Mouse (Mus musculus) retina, adult 2 months (tissue): ENCODE data around the gene Rpl13.
A peak's percentile ranks its signal among the peaks of the same experiment; 100 is the strongest.

ENCODE experiments used
- DNase-seq: peaks from one replicate; pipeline ENCODE4 v3.0.0-alpha.2; 2012; ENCODE audit warnings: low read depth, low spot score

Gene Rpl13

GRCm38 (mm10) chr8:123106531-123106930, 4.4 kb downstream of the Rpl13 start:
- no peak for DNase-seq

- no peak for DNase-seq
Measured at GRCm38 (mm10) chr8:123108010-123108409, 5.9 kb downstream of the Rpl13 start.

DNA sequence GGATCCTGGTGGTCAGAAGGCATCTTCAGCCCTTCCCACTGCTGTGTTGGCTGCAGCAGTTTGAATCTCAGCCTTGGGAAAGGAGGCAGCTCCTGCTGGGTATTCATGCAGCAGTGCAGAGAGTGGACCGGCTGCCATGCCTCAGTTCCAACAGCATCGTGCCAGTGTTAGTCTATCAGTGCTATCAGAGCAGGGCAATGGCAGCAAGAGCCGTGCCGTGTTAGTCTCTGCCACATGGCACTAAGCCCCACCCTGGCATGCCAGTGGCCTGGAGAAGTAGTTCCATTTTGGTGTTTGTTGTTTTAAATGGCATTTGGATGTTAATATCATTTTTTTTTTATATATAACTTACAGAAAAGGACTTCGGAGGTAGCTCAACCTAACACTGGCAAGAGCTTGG, 6.8 kb downstream of the Rpl13 start:
- DNase-seq: no peak

DNA sequence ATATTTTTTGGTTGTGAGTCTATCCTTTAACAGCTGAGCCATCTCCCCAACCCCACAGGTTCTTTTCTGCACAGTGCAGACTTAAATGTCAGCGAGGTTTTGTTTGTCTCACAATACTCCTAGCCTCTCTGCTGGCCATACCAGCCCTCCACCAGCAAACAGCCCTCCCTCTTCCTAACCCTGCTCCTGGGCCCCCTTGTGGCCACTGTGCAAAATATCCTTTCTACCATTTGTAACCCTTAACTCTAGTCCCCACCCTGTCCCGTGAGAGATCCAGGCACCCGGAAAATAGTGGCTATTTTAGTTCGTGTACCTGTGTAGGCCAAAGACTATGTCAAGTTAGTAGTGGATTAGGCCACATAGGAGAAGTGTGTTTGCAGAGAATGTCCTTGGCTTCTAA, 8.5 kb downstream of the Rpl13 start:
- DNase-seq: no peak

DNA sequence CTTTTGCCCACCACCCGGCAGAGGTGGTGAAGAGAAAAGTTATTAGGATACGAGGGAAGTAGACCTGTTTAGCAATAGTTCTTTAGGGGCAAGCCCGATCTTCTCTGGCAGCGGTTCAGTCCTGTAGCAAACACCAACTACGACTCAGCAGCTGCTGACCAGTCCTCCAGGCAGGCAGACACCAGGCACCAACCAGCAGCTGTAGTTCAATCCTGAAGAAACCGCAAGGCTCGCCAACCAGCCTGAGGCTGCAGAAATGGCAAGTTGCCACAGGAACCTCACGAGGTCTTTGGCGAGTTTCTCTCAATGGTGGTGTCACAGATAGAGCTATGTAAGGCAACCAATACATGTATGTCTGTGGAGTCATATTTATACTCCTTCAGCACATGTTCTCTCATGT, 10.7 kb downstream of the Rpl13 start:
- DNase-seq: no peak

DNA sequence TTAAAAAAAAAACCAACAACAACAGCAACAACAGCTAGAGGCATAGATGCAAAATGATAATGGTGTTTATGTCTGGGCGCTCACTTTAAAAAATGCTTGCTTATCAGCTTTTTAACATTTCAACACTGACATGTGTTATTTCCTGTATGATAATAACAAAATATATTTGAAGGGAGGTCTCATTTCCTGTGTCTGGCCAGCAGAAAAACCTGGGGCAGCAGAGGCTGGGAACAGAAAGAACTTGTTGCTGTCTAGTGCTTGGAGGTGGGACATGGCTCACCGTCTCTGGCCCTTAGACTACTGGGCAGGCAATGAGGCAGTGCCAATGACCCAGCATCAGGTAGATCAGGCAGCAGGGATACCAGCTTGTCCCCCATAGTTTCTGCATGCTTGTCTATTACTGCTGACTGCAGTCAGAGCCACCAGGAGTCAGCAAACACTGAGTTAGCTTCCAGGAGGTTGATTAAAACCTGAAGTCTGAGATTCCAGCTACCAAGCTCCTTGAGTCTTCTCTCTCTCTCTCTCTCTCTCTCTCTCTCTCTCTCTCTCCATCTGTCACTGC, 11.8 kb downstream of the Rpl13 start:
- DNase-seq: no peak

- DNase-seq: no peak
Measured at GRCm38 (mm10) chr8:123114644-123115043, 12.5 kb downstream of the Rpl13 start.

DNA sequence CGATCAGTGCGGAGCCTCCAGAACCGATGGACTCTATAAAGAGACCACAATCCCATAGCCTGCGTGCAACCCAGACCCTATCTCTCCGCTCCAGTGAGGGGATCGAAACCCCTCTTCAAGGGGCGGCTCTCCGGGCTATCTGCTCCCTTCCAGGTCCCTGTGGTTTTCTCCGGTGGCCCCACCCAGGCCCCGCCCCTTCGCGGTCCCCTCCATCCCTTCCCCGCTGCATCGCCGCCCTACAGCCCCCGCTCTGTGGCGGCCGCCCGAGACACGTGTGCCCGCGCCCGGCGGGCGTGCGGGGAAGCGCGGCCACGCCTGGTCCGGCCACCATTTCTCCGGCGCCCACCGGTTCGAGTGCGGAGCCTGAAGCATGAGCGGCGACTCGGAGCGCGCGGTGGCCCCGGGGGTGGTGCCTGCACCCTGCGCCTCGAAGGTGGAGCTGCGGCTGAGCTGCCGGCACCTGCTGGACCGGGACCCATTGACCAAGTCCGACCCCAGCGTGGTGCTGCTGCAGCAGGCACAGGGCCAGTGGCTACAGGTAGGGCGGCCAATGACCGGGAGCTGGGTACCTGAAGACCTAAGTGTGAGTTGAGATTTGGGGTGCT, 15.1 kb downstream of the Rpl13 start, which contains the start of gene Cpne7:
Cpne7 (plus strand) TSS at position 248 of the 605 bp plus-strand sequence.
- no peak for DNase-seq

GRCm38 (mm10) chr8:123117744-123118143, 15.6 kb downstream of the Rpl13 start:
- no peak for DNase-seq

DNA sequence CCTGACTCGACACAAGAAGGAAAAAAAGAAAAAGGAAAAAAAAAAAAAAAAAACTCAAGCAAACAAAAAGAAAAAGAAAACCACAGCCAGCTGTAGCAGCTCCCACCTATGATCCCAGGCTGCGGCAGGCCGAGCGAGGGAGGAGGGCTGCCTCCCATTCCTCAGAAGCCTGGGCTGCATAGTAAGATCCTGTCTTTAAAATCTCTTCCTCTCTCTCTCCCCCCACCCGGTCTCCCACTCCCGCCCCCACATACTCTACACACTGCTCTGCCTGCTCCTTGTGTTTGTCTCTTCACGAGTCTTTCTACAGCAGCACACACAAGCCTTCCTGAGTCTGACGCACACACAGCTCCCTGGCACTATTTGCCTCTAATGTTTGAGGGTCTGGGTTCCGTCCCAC, 19.9 kb downstream of the Rpl13 start:
- no peak for DNase-seq

- no peak for DNase-seq
Measured at GRCm38 (mm10) chr8:123122670-123123069, 20.5 kb downstream of the Rpl13 start.

- no peak for DNase-seq
Measured at GRCm38 (mm10) chr8:123126193-123126816, 24.2 kb downstream of the Rpl13 start.

DNA sequence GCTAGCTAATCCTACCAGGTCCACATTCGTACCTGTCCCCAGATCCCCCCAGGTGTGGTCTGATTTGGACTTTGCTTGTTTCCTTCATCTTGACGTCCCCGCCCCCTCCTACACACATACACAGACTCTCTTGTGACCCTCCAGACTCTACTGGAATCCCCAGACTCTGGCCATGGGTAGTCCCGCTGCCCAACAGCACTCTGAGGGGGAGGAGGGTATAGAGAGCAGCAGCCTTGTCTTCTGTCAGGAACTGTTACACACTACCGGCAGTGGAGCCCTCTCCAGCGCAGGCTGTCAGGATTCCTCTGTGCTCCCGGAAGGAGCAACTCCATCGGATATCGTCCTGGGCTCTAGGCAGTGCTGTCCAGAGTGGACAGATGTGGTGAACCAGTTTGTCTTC, 28.9 kb downstream of the Rpl13 start:
- DNase-seq: no peak

- no peak for DNase-seq
Measured at GRCm38 (mm10) chr8:123132953-123133352, 30.8 kb downstream of the Rpl13 start.

DNA sequence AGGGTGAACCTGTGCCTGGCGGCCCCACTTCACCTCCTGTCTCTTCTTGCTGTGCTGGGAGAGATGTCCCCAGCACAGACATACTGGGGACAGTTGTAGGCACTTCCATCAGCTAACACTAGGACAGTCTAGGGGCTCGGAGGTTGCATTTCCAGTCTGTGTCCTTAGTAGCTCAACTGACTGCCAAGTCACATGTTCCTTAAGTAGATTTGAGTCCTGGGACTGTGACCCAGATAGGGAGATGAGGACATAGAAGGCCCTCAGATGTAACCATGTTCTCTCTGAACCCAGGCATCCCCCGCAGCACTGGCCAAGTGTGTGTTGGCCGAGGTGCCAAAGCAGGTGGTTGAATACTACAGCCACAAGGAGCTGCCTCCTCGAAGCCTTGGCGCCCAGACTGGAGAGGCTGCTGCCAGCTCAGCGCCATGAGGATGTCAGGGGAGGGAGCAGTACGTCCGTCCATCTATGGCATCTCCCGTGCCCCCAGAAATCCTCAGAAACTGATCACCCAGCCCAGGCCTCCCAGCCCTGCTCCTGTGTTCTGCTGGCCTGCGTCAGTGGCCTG, 32.1 kb downstream of the Rpl13 start:
- DNase-seq: peak; percentile 66

DNA sequence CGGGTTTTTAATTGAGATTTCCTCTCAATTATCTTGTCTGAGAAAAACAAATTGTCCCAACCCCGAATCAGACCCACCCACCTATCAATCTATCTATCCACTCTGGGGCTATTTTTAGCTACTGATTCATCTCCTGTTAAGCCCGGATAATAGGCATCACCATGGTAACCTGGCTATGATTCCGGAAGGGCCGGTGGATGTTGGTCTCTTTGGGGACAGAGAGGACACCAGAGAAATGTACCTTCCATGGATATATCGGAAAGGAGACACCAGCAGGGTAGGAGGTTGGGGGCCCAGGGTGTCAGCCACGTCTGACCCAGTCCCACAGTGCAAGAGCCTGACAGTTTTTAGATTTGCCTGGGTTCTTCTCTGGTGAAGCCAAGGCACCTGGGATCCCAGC, 33.3 kb downstream of the Rpl13 start:
- DNase-seq: peak; percentile 55

GRCm38 (mm10) chr8:123135806-123136205, 33.7 kb downstream of the Rpl13 start:
- no peak for DNase-seq

GRCm38 (mm10) chr8:123136287-123136686, 34.1 kb downstream of the Rpl13 start:
- no peak for DNase-seq

GRCm38 (mm10) chr8:123137645-123138077, 35.5 kb downstream of the Rpl13 start:
- DNase-seq: no peak

DNA sequence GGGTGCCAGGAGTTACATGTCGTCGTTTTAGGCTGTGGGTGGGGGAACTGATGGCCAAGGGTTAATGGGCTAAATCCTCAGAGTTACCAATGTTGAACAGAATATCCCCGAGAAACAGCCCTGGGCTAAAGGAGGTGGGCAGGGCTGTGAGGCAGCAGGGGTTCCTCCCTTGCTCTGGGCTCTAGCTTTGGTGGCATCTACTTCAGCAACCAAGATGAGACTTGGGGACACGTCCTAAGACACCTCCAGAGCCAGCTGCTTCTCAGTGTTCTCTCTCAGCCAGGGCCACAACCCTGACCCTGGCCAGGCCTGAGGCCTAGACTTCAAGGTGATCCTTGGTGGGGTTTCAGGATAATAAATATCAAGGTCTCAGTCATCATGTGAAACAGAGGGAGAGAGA, 36.6 kb downstream of the Rpl13 start:
- no peak for DNase-seq

- no peak for DNase-seq
Measured at GRCm38 (mm10) chr8:123141741-123142462, 39.8 kb downstream of the Rpl13 start.

GRCm38 (mm10) chr8:123145279-123145678, 43.1 kb downstream of the Rpl13 start:
- DNase-seq: no peak
